Mouse (Mus musculus): ENCODE results near the gene Olfr1449. TPM values are rescaled to one million over a fixed set of nuclear protein-coding genes. Genes with fewer than 3 reads are reported as not detected.
"Not testable (repeated sequence)": the region's sequence is repeated elsewhere in the genome, so short reads cannot be mapped to it uniquely, and the experiment has no call there.

The Olfr1449 gene
- not detected in 2 replicates for polyA plus RNA-seq (2015; fragmentation: Nextera tagmentation; extraction: Ambion mirVana)

DNA sequence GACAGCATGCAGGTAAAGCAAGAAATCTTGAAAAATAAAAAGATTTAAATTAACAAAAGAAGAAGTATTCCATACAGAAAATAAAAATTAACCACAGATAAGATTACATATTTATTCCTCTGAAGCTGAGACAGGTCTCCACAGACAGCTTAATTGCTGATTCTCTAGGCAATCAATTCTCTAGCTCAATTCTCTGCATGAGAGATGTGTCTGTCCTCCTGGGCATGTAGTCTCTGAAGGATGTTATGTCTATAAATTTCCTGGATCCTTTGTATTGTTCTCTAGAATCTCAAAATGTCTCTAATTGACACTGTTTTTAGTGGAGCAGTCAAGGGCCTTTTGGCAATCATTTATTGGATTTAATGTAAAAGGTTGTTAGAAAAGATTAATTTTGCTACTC is at the start of gene Olfr1449:
Olfr1449 (plus strand) TSS at position 301 of the 400 bp plus-strand sequence.
- Histone ChIP-seq H3K9ac (ENCODE audit: low read length) (no peak within 1 kb of the TSS), H3K36me3 (ENCODE audit: control insufficient read depth, insufficient read depth, low read length) (no peaks in the 10 kb centered on the region), H3K27me3 (ENCODE audit: control insufficient read depth, insufficient read depth, low read depth, low read length) (no peaks in the 10 kb centered on the region), H3K9me3 (ENCODE audit: control insufficient read depth, low read length) (no peaks in the 10 kb centered on the region), H3K4me3 (ENCODE audit: low read length) (no peak within 1 kb of the TSS), H3K27ac (ENCODE audit: low read length) (no peak within 1 kb of the TSS), H3K4me1 (replicated peaks; ENCODE audit: control insufficient read depth, insufficient read depth, low read length) (no peaks in the 10 kb centered on the region), H3K4me2 (ENCODE audit: low read depth, low read length) (no peak within 1 kb of the TSS)
- no peak for ATAC-seq (ENCODE audit: low read depth)

DNA sequence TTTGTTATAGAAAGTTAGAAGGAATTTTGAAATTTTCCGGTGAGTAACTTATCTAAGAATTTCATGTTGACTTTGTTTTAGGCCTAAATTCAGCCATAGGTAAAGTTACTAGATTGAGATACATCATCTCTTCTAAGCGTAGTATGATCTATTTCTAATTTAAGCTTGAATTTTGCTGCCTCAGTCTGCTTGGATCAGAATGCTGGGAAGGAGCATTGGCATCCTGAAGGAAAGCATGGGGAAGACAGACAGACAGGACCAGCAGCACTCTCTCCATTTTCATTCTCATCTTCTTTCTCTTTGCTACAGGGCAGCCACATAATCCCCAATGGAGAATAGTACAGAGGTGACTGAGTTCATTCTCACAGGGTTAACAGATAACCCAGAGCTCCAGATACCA is 47.1 kb upstream of the Olfr1449 start, which contains the start of gene Olfr1445:
Olfr1445 (plus strand) TSS at position 301 of the 400 bp plus-strand sequence.
- Histone ChIP-seq H3K27me3 (ENCODE audit: control insufficient read depth, insufficient read depth, low read depth, low read length) (no peaks in the 10 kb centered on the region), H3K9me3 (ENCODE audit: control insufficient read depth, low read length) (no peaks in the 10 kb centered on the region), H3K4me2 (ENCODE audit: low read depth, low read length) (no peak within 1 kb of the TSS), H3K4me3 (ENCODE audit: low read length) (no peak within 1 kb of the TSS), H3K27ac (ENCODE audit: low read length) (no peak within 1 kb of the TSS), H3K9ac (ENCODE audit: low read length) (no peak within 1 kb of the TSS), H3K36me3 (ENCODE audit: control insufficient read depth, insufficient read depth, low read length) (no peaks in the 10 kb centered on the region), H3K4me1 (replicated peaks; ENCODE audit: control insufficient read depth, insufficient read depth, low read length) (no peaks in the 10 kb centered on the region)
- WGBS = 79% methylated on average over 2 of the region's 2 CpGs
- no peak for ATAC-seq (ENCODE audit: low read depth)

DNA sequence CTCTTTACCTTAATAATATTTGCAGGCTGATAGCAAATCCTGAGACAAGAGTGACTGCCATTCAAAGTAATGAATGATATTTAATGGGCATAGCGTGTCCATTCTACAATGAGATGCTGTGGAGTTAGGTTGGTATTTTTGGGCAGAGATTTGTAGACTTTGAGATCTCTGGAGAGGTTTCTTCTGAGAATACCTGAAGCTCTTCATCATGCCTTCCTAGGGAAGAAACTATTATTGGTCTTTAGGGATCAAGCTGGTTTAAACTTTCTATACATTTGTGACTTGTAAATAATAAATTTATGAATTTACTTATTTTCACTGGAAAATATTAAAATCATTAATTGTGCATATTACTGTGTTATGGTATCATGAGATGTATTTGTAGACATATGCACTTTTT is 37.2 kb upstream of the Olfr1449 start, which contains the start of gene Olfr1446:
Olfr1446 (minus strand) TSS at position 101 of the 400 bp plus-strand sequence.
- H3K4me2 ChIP-seq (ENCODE audit: low read depth, low read length) = no peak within 1 kb of the TSS
- no peaks in the 10 kb centered on the region for H3K36me3 ChIP-seq (ENCODE audit: control insufficient read depth, insufficient read depth, low read length)
- no peak for ATAC-seq (ENCODE audit: low read depth)
- H3K27me3 ChIP-seq (ENCODE audit: control insufficient read depth, insufficient read depth, low read depth, low read length) = no peaks in the 10 kb centered on the region
- no peak within 1 kb of the TSS for H3K9ac ChIP-seq (ENCODE audit: low read length)
- no peak within 1 kb of the TSS for H3K27ac ChIP-seq (ENCODE audit: low read length)
- no peak within 1 kb of the TSS for H3K4me3 ChIP-seq (ENCODE audit: low read length)
- no peaks in the 10 kb centered on the region for H3K4me1 ChIP-seq (replicated peaks; ENCODE audit: control insufficient read depth, insufficient read depth, low read length)
- no peaks in the 10 kb centered on the region for H3K9me3 ChIP-seq (ENCODE audit: control insufficient read depth, low read length)
- WGBS = 65% methylated on average over 1 of the region's 1 CpGs

DNA sequence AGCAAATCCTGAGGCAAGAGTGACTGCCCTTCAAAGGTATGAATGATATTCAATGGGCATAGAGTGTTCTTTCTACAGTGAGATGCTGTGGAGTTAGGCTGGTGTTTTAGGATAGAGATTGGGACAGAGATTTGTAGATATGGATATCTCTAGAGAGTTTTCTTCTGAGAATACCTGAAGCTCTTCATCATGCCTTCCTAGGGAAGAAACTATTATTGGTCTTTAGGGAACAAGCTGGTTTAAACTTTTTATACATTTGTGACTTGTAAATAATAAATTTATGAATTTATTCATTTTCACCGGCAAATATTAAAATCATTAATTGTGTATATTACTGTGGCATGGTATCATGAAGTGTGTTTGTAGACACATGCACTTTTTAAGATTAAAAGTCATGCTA is 27.0 kb upstream of the Olfr1449 start, which contains the start of gene Olfr1447:
Olfr1447 (minus strand) TSS at position 101 of the 400 bp plus-strand sequence.
- WGBS = 94% methylated on average over 1 of the region's 1 CpGs
- H3K4me3 ChIP-seq (ENCODE audit: low read length) = no peak within 1 kb of the TSS
- H3K4me1 ChIP-seq (replicated peaks; ENCODE audit: control insufficient read depth, insufficient read depth, low read length) = no peaks in the 10 kb centered on the region
- no peaks in the 10 kb centered on the region for H3K27me3 ChIP-seq (ENCODE audit: control insufficient read depth, insufficient read depth, low read depth, low read length)
- H3K36me3 ChIP-seq (ENCODE audit: control insufficient read depth, insufficient read depth, low read length) = no peaks in the 10 kb centered on the region
- H3K4me2 ChIP-seq (ENCODE audit: low read depth, low read length) = no peak within 1 kb of the TSS
- H3K9ac ChIP-seq (ENCODE audit: low read length) = no peak within 1 kb of the TSS
- no peaks in the 10 kb centered on the region for H3K9me3 ChIP-seq (ENCODE audit: control insufficient read depth, low read length)
- ATAC-seq (ENCODE audit: low read depth) = no peak
- H3K27ac ChIP-seq (ENCODE audit: low read length) = no peak within 1 kb of the TSS

DNA sequence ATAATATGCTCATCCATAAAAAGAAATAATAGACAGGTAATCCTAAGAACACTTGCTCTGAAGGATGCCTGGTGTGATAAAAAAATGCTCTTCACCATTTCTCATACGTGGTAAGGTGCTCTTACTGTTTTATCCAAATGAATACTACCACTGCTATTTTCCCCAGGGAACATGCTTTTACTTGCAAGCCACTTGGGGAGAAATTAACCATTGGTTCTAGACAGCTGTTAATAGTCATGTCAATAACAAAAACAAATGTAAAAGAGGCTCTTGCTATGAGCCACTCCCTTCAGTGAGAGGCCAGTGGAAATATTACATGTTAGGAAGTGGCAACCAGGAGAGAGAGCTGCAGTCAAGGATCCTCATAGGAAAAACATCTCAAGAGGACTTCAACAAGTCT is 6.3 kb upstream of the Olfr1449 start, which contains the start of gene Olfr1448:
Olfr1448 (minus strand) TSS at position 101 of the 400 bp plus-strand sequence.
- no peaks in the 10 kb centered on the region for H3K4me1 ChIP-seq (replicated peaks; ENCODE audit: control insufficient read depth, insufficient read depth, low read length)
- WGBS = 63% methylated on average over 1 of the region's 1 CpGs
- H3K36me3 ChIP-seq (ENCODE audit: control insufficient read depth, insufficient read depth, low read length) = no peaks in the 10 kb centered on the region
- H3K4me3 ChIP-seq (ENCODE audit: low read length) = no peak within 1 kb of the TSS
- no peak within 1 kb of the TSS for H3K4me2 ChIP-seq (ENCODE audit: low read depth, low read length)
- no peak within 1 kb of the TSS for H3K27ac ChIP-seq (ENCODE audit: low read length)
- ATAC-seq (ENCODE audit: low read depth) = no peak
- H3K9me3 ChIP-seq (ENCODE audit: control insufficient read depth, low read length) = no peaks in the 10 kb centered on the region
- no peaks in the 10 kb centered on the region for H3K27me3 ChIP-seq (ENCODE audit: control insufficient read depth, insufficient read depth, low read depth, low read length)
- H3K9ac ChIP-seq (ENCODE audit: low read length) = no peak within 1 kb of the TSS

DNA sequence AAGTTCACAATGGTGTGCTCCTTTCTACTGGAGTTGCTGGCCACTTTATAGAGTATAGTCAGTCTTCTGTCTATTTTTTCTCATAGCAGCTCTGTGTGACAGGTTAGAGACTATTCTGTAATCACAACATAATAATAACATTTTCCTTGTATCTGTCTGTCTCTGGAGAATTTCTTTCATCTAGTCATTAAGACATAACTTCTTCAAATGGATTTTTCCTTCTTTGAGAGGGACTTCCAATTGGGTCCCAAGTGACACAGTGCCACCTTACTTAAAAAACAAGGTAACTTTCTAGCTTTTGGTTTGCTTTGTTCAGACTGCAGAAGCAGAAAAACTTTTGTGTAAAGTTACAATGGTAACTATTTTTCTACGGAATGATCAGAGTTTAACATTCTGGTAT is 19.3 kb downstream of the Olfr1449 start, which contains the start of gene Olfr1450:
Olfr1450 (plus strand) TSS at position 301 of the 400 bp plus-strand sequence.
- Histone ChIP-seq H3K4me3 (ENCODE audit: low read length) (no peak within 1 kb of the TSS), H3K4me1 (replicated peaks; ENCODE audit: control insufficient read depth, insufficient read depth, low read length) (no peaks in the 10 kb centered on the region), H3K27ac (ENCODE audit: low read length) (no peak within 1 kb of the TSS), H3K9ac (ENCODE audit: low read length) (no peak within 1 kb of the TSS), H3K36me3 (ENCODE audit: control insufficient read depth, insufficient read depth, low read length) (no peaks in the 10 kb centered on the region), H3K9me3 (ENCODE audit: control insufficient read depth, low read length) (no peaks in the 10 kb centered on the region), H3K4me2 (ENCODE audit: low read depth, low read length) (no peak within 1 kb of the TSS), H3K27me3 (ENCODE audit: control insufficient read depth, insufficient read depth, low read depth, low read length) (no peaks in the 10 kb centered on the region)
- no peak for ATAC-seq (ENCODE audit: low read depth)
- WGBS = 85% methylated on average over 1 of the region's 1 CpGs

DNA sequence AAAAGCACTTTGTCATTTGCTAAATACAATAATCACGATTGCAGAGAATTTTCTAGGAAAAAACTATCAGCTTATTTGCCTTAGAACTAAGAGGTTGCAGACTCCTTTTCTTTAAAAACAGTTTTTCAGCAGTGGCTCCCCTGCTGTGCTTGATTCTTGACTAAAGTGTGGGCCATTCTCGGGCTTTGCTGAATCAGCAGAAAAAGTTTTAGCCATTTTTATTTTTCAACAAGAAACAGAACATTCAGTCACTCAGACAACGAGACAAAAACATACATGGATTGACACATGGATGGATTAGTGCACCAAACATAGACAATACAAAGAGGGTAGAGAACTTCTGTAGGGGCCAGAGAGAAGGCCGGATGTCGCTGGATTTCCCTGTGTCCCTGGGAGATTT is 39.4 kb downstream of the Olfr1449 start:
- H3K4me2 ChIP-seq (ENCODE audit: low read depth, low read length); H3K27ac ChIP-seq (ENCODE audit: low read length); H3K9ac ChIP-seq (ENCODE audit: low read length); ATAC-seq (ENCODE audit: low read depth); H3K27me3 ChIP-seq (ENCODE audit: control insufficient read depth, insufficient read depth, low read depth, low read length); H3K9me3 ChIP-seq (ENCODE audit: control insufficient read depth, low read length); H3K4me3 ChIP-seq (ENCODE audit: low read length); H3K4me1 ChIP-seq (replicated peaks; ENCODE audit: control insufficient read depth, insufficient read depth, low read length); H3K36me3 ChIP-seq (ENCODE audit: control insufficient read depth, insufficient read depth, low read length): not testable (repeated sequence)
- WGBS = 77% methylated on average over 5 of the region's 5 CpGs

Other genes starting within 250 kb of the Olfr1449 start
- gene Keg1, start 235.1 kb upstream of the Olfr1449 start, polyA plus RNA-seq (2015; fragmentation: Nextera tagmentation; extraction: Ambion mirVana) = not detected in 2 replicates
- 0.88 and 1.2 TPM in 2 replicates for gene Cntf, start 165.2 kb upstream of the Olfr1449 start, polyA plus RNA-seq (2015; fragmentation: Nextera tagmentation; extraction: Ambion mirVana)
- gene Zfp91, start 134.7 kb upstream of the Olfr1449 start, polyA plus RNA-seq (2015; fragmentation: Nextera tagmentation; extraction: Ambion mirVana) = 10.9 and 11.5 TPM in 2 replicates
- 2.0 and 3.3 TPM in 2 replicates for gene Lpxn, start 134.6 kb upstream of the Olfr1449 start, polyA plus RNA-seq (2015; fragmentation: Nextera tagmentation; extraction: Ambion mirVana)
- not detected in 2 replicates for gene Gm5244, start 84.2 kb upstream of the Olfr1449 start, polyA plus RNA-seq (2015; fragmentation: Nextera tagmentation; extraction: Ambion mirVana)
- not detected in 2 replicates for gene Olfr1444, start 73.6 kb upstream of the Olfr1449 start, polyA plus RNA-seq (2015; fragmentation: Nextera tagmentation; extraction: Ambion mirVana)
- gene Olfr1445, start 47.0 kb upstream of the Olfr1449 start, polyA plus RNA-seq (2015; fragmentation: Nextera tagmentation; extraction: Ambion mirVana) = not detected in 2 replicates
- gene Olfr1446, start 37.3 kb upstream of the Olfr1449 start, polyA plus RNA-seq (2015; fragmentation: Nextera tagmentation; extraction: Ambion mirVana) = not detected in 2 replicates
- not detected in 2 replicates for gene Olfr1447, start 27.1 kb upstream of the Olfr1449 start, polyA plus RNA-seq (2015; fragmentation: Nextera tagmentation; extraction: Ambion mirVana)
- not detected in 2 replicates for gene Olfr1448, start 6.4 kb upstream of the Olfr1449 start, polyA plus RNA-seq (2015; fragmentation: Nextera tagmentation; extraction: Ambion mirVana)
- not detected in 2 replicates for gene Olfr1450, start 19.4 kb downstream of the Olfr1449 start, polyA plus RNA-seq (2015; fragmentation: Nextera tagmentation; extraction: Ambion mirVana)
- not detected in 2 replicates for gene Olfr1451, start 64.2 kb downstream of the Olfr1449 start, polyA plus RNA-seq (2015; fragmentation: Nextera tagmentation; extraction: Ambion mirVana)
- not detected in 2 replicates for gene Olfr1453, start 97.5 kb downstream of the Olfr1449 start, polyA plus RNA-seq (2015; fragmentation: Nextera tagmentation; extraction: Ambion mirVana)
- gene Olfr1454, start 129.8 kb downstream of the Olfr1449 start, polyA plus RNA-seq (2015; fragmentation: Nextera tagmentation; extraction: Ambion mirVana) = not detected in 2 replicates
- gene Olfr1457, start 167.1 kb downstream of the Olfr1449 start, polyA plus RNA-seq (2015; fragmentation: Nextera tagmentation; extraction: Ambion mirVana) = not detected in 2 replicates
- not detected in 2 replicates for gene Olfr1458, start 175.9 kb downstream of the Olfr1449 start, polyA plus RNA-seq (2015; fragmentation: Nextera tagmentation; extraction: Ambion mirVana)
- gene Olfr1459, start 218.7 kb downstream of the Olfr1449 start, polyA plus RNA-seq (2015; fragmentation: Nextera tagmentation; extraction: Ambion mirVana) = not detected in 2 replicates
- gene Olfr1461, start 232.2 kb downstream of the Olfr1449 start, polyA plus RNA-seq (2015; fragmentation: Nextera tagmentation; extraction: Ambion mirVana) = not detected in 2 replicates